Mouse (Mus musculus) heart, embryonic 11.5 days (tissue): ENCODE measurements around the gene Gm9045. TPM values are rescaled to one million over a fixed set of nuclear protein-coding genes. Genes with fewer than 3 reads are reported as not detected.
"Not testable (repeated sequence)": the region's sequence is repeated elsewhere in the genome, so short reads cannot be mapped to it uniquely, and the experiment has no call there.

ENCODE experiments used
- ATAC-seq: fragments of 200-750 bp; cut with Nextera tagmentation; replicated peaks from 2 replicates; pipeline ENCODE4 v1.8.0; 2017; ENCODE audit warnings: moderate library complexity; ENCODE audit not compliant: insufficient number of reproducible peaks, low FRiP score, low TSS enrichment
- H3K27ac ChIP-seq: fragments of 300-500 bp; sonication (generic); 2 replicates; pipeline ENCODE4 v1.5.1; 2014; ENCODE audit warnings: mild to moderate bottlenecking, low read depth, low read length
- H3K27me3 ChIP-seq: fragments of 300-500 bp; sonication (generic); 2 replicates; pipeline ENCODE4 v1.6.1; 2014; ENCODE audit warnings: mild to moderate bottlenecking, low read length, mixed read lengths; ENCODE audit not compliant: control insufficient read depth, insufficient read depth
- H3K36me3 ChIP-seq: fragments of 300-500 bp; sonication (generic); 2 replicates; pipeline ENCODE4 v1.6.1; 2014; ENCODE audit warnings: mild to moderate bottlenecking, low read length, moderate library complexity, mixed read lengths; ENCODE audit not compliant: control insufficient read depth, insufficient read depth
- H3K4me1 ChIP-seq: fragments of 300-500 bp; sonication (generic); 2 replicates; pipeline ENCODE4 v1.6.1; 2014; ENCODE audit warnings: low read length; ENCODE audit not compliant: control insufficient read depth, insufficient read depth
- H3K4me2 ChIP-seq: fragments of 300-500 bp; sonication (generic); 2 replicates; pipeline ENCODE4 v1.6.1; 2014; ENCODE audit warnings: mild to moderate bottlenecking, moderate library complexity
- H3K4me3 ChIP-seq: fragments of 300-500 bp; sonication (generic); 2 replicates; pipeline ENCODE4 v1.5.1; 2014; ENCODE audit warnings: low read depth, low read length
- H3K9ac ChIP-seq: fragments of 300-500 bp; sonication (generic); 2 replicates; pipeline ENCODE4 v1.6.1; 2014; ENCODE audit warnings: mild to moderate bottlenecking, low read depth, low read length, moderate library complexity
- H3K9me3 ChIP-seq: fragments of 300-500 bp; sonication (generic); replicated peaks from 2 replicates; pipeline ENCODE4 v1.6.1; 2016; ENCODE audit warnings: low read length; ENCODE audit not compliant: control insufficient read depth
- WGBS: fragments of 180-500 bp; shearing (Covaris S2); extraction: QIAGEN DNeasy Blood & Tissue Kit; methylation state at CpG from one replicate; pipeline ENCODE4 v1.1.7; 2014; ENCODE audit not compliant: insufficient replicate concordance; 5-methylcytosine and 5-hydroxymethylcytosine counted together
- polyA plus RNA-seq: library from polyadenylated mRNA; unstranded; fragments of >200 nt; fragmentation: Nextera tagmentation; extraction: Ambion mirVana; gene quantifications from 2 replicates; pipeline ENCODE4 v1.2.1, GENCODE M21; 2014

The Gm9045 gene
- polyA plus RNA-seq, 1 experiment from 2014 or later: not detected

- not testable (repeated sequence) for H3K36me3 ChIP-seq, H3K4me2 ChIP-seq, ATAC-seq, H3K9ac ChIP-seq, H3K27me3 ChIP-seq, H3K27ac ChIP-seq, H3K4me3 ChIP-seq, H3K4me1 ChIP-seq, H3K9me3 ChIP-seq
- WGBS: 32% methylated on average over 2 of the region's 2 CpGs
Measured at GRCm38 (mm10) chr10:118302133-118302532, 35.5 kb downstream of the Gm9045 start.

GRCm38 (mm10) chr10:118294938-118295337 is 42.7 kb downstream of the Gm9045 start, which contains the start of gene Iltifb:
Gene Iltifb, minus strand, starts transcription at chr10:118295038.
- Histone ChIP-seq H3K4me2 (no peak within 1 kb of the TSS), H3K4me3 (no peak within 1 kb of the TSS), H3K36me3 (no peaks in the 10 kb centered on the region), H3K9ac (no peak within 1 kb of the TSS), H3K27ac (no peak within 1 kb of the TSS), H3K27me3 (no peaks in the 10 kb centered on the region), H3K4me1 (no peaks in the 10 kb centered on the region), H3K9me3 (no peaks in the 10 kb centered on the region)
- 81% methylated on average over 6 of the region's 6 CpGs for WGBS
- no peak for ATAC-seq

Other genes starting within 250 kb of the Gm9045 start
- gene Mdm1, start 196.0 kb downstream of the Gm9045 start, polyA plus RNA-seq: 17.2 and 19.0 TPM in 2 replicates
- gene Il22, start 132.9 kb downstream of the Gm9045 start, polyA plus RNA-seq: not detected in 2 replicates
- gene Gm32717, start 97.1 kb downstream of the Gm9045 start, polyA plus RNA-seq: not detected in 2 replicates
- gene Gm32802, start 79.1 kb downstream of the Gm9045 start, polyA plus RNA-seq: not detected in 2 replicates
- gene Iltifb, start 42.8 kb downstream of the Gm9045 start, polyA plus RNA-seq: not detected in 2 replicates
- not detected in 2 replicates for gene Gm9040, start 10.9 kb downstream of the Gm9045 start, polyA plus RNA-seq
- not detected in 2 replicates for gene Gm9044, start 5.4 kb downstream of the Gm9045 start, polyA plus RNA-seq
- gene Gm9046, start 5.4 kb upstream of the Gm9045 start, polyA plus RNA-seq: not detected in 2 replicates
- not detected in 2 replicates for gene Gm9048, start 10.8 kb upstream of the Gm9045 start, polyA plus RNA-seq
- gene Gm9049, start 16.3 kb upstream of the Gm9045 start, polyA plus RNA-seq: 0.11 TPM in 1 of 2 replicates, not detected in the other
- gene Ifng, start 103.2 kb upstream of the Gm9045 start, polyA plus RNA-seq: not detected in 2 replicates